Mouse (Mus musculus): ENCODE results near the gene March1. TPM values are rescaled to one million over a fixed set of nuclear protein-coding genes. Genes with fewer than 3 reads are reported as not detected.

Gene March1
- total and polyA plus RNA-seq, 2 experiments from 2014 or later: 50.4 to 52.5 TPM

GRCm38 (mm10) chr8:66490624-66491023 is 872.9 kb downstream of the March1 start:
- ATAC-seq (ENCODE audit: low FRiP score) (no peak), DNase-seq (ENCODE audit: low spot score) (no peak)
- H3K36me3 ChIP-seq (ENCODE audit: insufficient read depth, low read length): no peaks in the 10 kb centered on the region
- TF ChIP-seq CTCF (IDR thresholded peaks at IDR 0.05): no peak
- no peaks in the 10 kb centered on the region for H3K4me1 ChIP-seq (ENCODE audit: insufficient read depth, low read length)
- H3K4me2 ChIP-seq (ENCODE audit: low read depth, low read length, poor library complexity, severe bottlenecking): no peak overlapping the region
- no peaks in the 10 kb centered on the region; the same call in 1 of the 2 replicates for H3K27me3 ChIP-seq (ENCODE audit: insufficient read depth, low read length)
- no peak overlapping the region for H3K9ac ChIP-seq (replicated peaks; ENCODE audit: low read length, poor library complexity, severe bottlenecking)
- no peak overlapping the region for H3K4me3 ChIP-seq (ENCODE audit: low read depth, low read length)
- no peaks in the 10 kb centered on the region for H3K9me3 ChIP-seq (ENCODE audit: low read length)
- H3K27ac ChIP-seq (ENCODE audit: low read depth, low read length): no peak overlapping the region
- WGBS: 83% methylated on average over 4 of the region's 4 CpGs

- no peaks in the 10 kb centered on the region for H3K4me1 ChIP-seq (ENCODE audit: insufficient read depth, low read length)
- no peaks in the 10 kb centered on the region for H3K36me3 ChIP-seq (ENCODE audit: insufficient read depth, low read length)
- 79% methylated on average over 2 of the region's 2 CpGs for whole genome bisulfite sequencing
- no peak overlapping the region for H3K4me3 ChIP-seq (ENCODE audit: low read depth, low read length)
- ATAC-seq (ENCODE audit: low FRiP score): no peak
- H3K27me3 ChIP-seq (ENCODE audit: insufficient read depth, low read length): peaks cover 3% of the 10 kb centered on the region; the same call in 1 of the 2 replicates
- no peaks in the 10 kb centered on the region for H3K9me3 ChIP-seq (ENCODE audit: low read length)
- no peak overlapping the region for H3K27ac ChIP-seq (ENCODE audit: low read depth, low read length)
- no peak overlapping the region for H3K4me2 ChIP-seq (ENCODE audit: low read depth, low read length, poor library complexity, severe bottlenecking)
- TF ChIP-seq CTCF (IDR thresholded peaks at IDR 0.05): no peak
- DNase-seq (ENCODE audit: low spot score): no peak
- no peak overlapping the region for H3K9ac ChIP-seq (replicated peaks; ENCODE audit: low read length, poor library complexity, severe bottlenecking)
These were observed 876.8 kb downstream of the March1 start for GRCm38 (mm10) chr8:66494496-66494895.

- peak; percentile 76 for ATAC-seq (ENCODE audit: low FRiP score)
- H3K4me3 ChIP-seq (ENCODE audit: low read depth, low read length): no peak overlapping the region
- WGBS: 8% methylated on average over 8 of the region's 8 CpGs
These were observed 878.0 kb downstream of the March1 start for GRCm38 (mm10) chr8:66495726-66496125.

DNA sequence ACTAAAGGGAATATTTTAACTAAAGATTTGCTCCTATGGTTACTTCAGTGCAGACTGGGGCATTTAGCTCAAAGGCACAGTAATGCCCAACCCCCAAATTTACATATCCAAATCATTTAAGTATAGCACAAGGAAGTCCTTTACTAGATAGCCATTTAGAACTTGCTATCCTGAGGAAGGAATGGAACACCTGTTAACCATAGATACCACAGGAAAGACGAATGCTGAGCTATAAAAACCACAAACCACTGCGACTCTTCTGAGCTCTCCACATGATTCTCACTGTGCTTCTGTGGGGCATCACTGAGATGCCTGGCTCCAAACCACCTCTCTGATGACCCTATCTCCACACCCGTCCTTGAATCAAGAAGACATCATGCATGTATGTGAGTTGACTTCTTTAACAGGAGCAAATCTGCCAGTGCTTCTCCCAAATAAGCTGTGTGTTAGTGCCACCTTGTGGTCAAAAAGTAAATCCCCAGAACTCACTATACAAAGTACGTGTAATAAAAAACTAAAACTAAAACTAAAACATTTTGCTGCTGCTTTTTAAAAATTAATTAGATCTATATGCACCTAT is 879.4 kb downstream of the March1 start:
- TF ChIP-seq CTCF (IDR thresholded peaks at IDR 0.05): peak; percentile 89

More at GRCm38 (mm10) chr8:66495726-66496125, 878.0 kb downstream of the March1 start:
- H3K4me2 ChIP-seq (ENCODE audit: low read depth, low read length, poor library complexity, severe bottlenecking): no peak overlapping the region
- peak; percentile 85 for TF ChIP-seq CTCF (IDR thresholded peaks at IDR 0.05)
- H3K27ac ChIP-seq (ENCODE audit: low read depth, low read length): no peak overlapping the region
- peaks cover 3% of the 10 kb centered on the region; the same call in 1 of the 2 replicates for H3K27me3 ChIP-seq (ENCODE audit: insufficient read depth, low read length)
- H3K4me1 ChIP-seq (ENCODE audit: insufficient read depth, low read length): no peaks in the 10 kb centered on the region
- H3K9me3 ChIP-seq (ENCODE audit: low read length): no peaks in the 10 kb centered on the region
- H3K9ac ChIP-seq (replicated peaks; ENCODE audit: low read length, poor library complexity, severe bottlenecking): no peak overlapping the region
- peak; percentile 71 for DNase-seq (ENCODE audit: low spot score)
- no peaks in the 10 kb centered on the region for H3K36me3 ChIP-seq (ENCODE audit: insufficient read depth, low read length)

GRCm38 (mm10) chr8:66503381-66503780 is 885.7 kb downstream of the March1 start:
- Histone ChIP-seq H3K9me3 (ENCODE audit: low read length) (no peaks in the 10 kb centered on the region), H3K4me1 (ENCODE audit: insufficient read depth, low read length) (no peaks in the 10 kb centered on the region), H3K27me3 (ENCODE audit: insufficient read depth, low read length) (no peaks in the 10 kb centered on the region), H3K4me3 (ENCODE audit: low read depth, low read length) (no peak overlapping the region), H3K4me2 (ENCODE audit: low read depth, low read length, poor library complexity, severe bottlenecking) (no peak overlapping the region), H3K27ac (ENCODE audit: low read depth, low read length) (no peak overlapping the region), H3K9ac (replicated peaks; ENCODE audit: low read length, poor library complexity, severe bottlenecking) (no peak overlapping the region), H3K36me3 (ENCODE audit: insufficient read depth, low read length) (no peaks in the 10 kb centered on the region)
- no peak for TF ChIP-seq CTCF (IDR thresholded peaks at IDR 0.05)
- ATAC-seq (ENCODE audit: low FRiP score) (no peak), DNase-seq (ENCODE audit: low spot score) (no peak)
- WGBS: 82% methylated on average over 2 of the region's 2 CpGs

More for the DNA sequence above, 879.4 kb downstream of the March1 start:
- Histone ChIP-seq H3K27ac (ENCODE audit: low read depth, low read length) (no peak overlapping the region), H3K36me3 (ENCODE audit: insufficient read depth, low read length) (no peaks in the 10 kb centered on the region), H3K9me3 (ENCODE audit: low read length) (no peaks in the 10 kb centered on the region), H3K4me3 (ENCODE audit: low read depth, low read length) (no peak overlapping the region), H3K4me1 (ENCODE audit: insufficient read depth, low read length) (no peaks in the 10 kb centered on the region), H3K4me2 (ENCODE audit: low read depth, low read length, poor library complexity, severe bottlenecking) (no peak overlapping the region), H3K27me3 (ENCODE audit: insufficient read depth, low read length) (0 out of 2 replicates have a peak, but pooled peaks cover 3% of the 10 kb centered on the region), H3K9ac (replicated peaks; ENCODE audit: low read length, poor library complexity, severe bottlenecking) (no peak overlapping the region)
- 34% methylated on average over 4 of the region's 4 CpGs for WGBS
- peak; percentile 42; the same call in 1 of the 2 replicates for ATAC-seq (ENCODE audit: low FRiP score)
- DNase-seq (ENCODE audit: low spot score): peak; percentile 81

DNA sequence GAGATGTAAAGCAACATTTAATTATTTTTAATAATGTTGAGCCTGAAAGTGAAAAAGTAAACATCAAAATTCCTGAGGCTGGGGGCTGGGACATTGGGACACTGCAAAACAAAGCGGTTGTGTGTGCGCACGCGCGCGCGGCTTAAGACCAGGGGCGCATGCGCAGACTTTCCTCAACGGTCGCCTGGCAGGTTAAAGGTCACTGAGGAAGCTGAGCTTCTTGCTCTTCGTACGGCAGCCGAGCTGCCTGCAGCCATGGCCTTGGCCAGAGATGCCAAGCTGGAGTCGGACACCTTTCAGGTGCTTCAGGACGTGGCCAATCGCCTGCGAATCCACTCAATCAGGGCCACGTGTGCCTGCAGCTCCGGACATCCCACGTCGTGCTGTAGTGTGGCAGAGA is 893.8 kb downstream of the March1 start, which contains the start of gene Tktl2:
Gene Tktl2, plus strand, starts transcription at position 220 of the 400 bp plus-strand sequence.
- no peak for TF ChIP-seq CTCF (IDR thresholded peaks at IDR 0.05)
- ATAC-seq (ENCODE audit: low FRiP score): no peak
- Histone ChIP-seq H3K9me3 (ENCODE audit: low read length) (no peaks in the 10 kb centered on the region), H3K4me1 (ENCODE audit: insufficient read depth, low read length) (no peaks in the 10 kb centered on the region), H3K27ac (ENCODE audit: low read depth, low read length) (no peak within 1 kb of the TSS), H3K4me2 (ENCODE audit: low read depth, low read length, poor library complexity, severe bottlenecking) (no peak within 1 kb of the TSS), H3K36me3 (ENCODE audit: insufficient read depth, low read length) (no peaks in the 10 kb centered on the region), H3K27me3 (ENCODE audit: insufficient read depth, low read length) (no peaks in the 10 kb centered on the region), H3K9ac (replicated peaks; ENCODE audit: low read length, poor library complexity, severe bottlenecking) (no peak within 1 kb of the TSS), H3K4me3 (ENCODE audit: low read depth, low read length) (no peak within 1 kb of the TSS)
- WGBS: 96% methylated on average over 22 of the region's 22 CpGs
- DNase-seq (ENCODE audit: low spot score): no peak
